Mouse (Mus musculus) right cerebral cortex, postnatal 10 days (tissue): Measurements from ENCODE around the gene Nfyc.
A peak's percentile ranks its signal among the peaks of the same experiment; 100 is the strongest.

Experiments
- DNase-seq, 2 experiments: peaks; one replicate each; pipeline ENCODE4 v3.0.0; 2021; ENCODE audit warnings: low spot score in 2 of 2

The Nfyc gene

DNA sequence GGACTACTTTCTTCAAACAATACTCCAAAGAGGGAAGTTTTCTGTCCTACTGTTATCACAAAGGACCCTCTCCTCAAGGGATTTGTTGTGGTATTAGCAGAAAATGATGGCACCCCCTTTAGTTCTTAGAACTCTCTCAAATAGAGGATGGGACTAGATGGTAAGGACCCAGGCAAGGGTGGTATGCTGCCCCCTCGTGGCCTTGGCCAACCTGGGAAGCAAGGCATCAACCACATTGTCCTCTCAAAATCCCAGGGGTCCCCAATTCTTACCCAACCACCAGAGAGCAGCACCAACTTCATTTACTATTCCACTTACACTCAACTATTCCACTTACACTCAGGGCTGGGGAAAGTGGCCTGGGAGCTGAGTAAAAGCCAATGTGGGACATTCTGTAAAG is 76.1 kb downstream of the Nfyc start:
- DNase-seq: peak; percentile 68 to 84

DNA sequence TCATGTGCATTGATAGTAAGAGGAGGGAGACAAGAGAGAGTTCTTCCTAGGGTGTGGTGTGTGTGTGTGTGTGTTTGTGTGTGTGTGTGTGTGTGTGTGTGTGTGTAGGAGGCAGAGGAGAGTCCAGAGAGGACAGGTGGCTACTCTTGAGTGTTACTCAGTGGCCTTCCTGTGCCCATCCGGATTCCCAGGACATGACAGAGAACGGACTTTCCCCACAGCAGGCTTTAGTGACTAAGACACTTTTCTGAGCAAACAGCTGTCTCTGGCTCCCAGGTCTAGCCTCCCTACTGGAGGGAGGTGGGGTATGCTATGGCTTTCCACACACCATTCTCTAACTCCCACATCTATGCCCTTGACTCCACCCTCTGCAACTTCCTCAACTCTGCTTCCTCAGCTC is 81.8 kb downstream of the Nfyc start:
- DNase-seq: no peak

DNA sequence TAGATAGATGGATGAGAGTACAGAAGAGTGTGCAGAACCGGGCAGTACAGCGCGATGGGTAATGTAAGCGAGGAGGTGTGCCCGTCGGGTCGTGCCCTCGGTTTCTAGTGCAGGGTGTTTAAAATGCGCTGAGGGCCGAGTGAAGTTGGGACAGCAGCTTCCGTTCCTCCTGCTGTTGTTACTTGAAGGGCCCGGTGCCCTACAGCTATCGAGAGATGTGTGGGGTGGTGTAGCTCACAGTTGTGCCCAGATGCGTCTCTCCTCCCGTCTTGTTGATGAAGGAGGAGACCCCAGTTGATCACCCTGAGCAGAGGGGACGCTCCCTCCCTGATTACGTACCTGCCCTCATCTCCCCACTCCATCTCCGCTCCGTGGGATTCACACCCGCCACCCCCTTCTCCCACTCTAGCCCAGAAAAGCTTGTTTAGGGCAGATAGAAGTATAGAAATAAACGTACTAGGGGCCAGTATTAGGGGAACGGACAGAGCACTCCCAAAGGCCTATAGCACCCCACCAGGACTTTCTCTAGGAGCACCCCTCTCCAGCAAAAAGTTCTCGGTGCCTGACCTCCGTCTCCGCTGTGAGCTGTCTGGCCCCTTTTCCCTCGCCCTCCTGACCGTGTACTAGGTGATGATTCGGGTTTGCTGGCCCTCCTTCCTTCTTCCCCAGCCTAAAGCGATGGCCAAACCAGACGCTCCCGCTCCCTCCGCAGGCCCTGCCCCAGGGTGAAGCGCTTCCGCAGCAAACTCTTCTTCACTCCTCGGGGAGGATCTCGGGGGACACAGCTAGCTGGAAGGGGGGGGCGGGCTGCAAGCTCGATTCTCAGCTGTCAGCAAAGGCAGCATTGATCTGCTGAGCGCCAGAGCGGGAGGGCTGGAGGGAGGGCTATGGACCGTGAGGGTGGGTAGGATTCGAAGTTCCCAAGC is 83.2 kb downstream of the Nfyc start, which contains the start of gene Kcnq4:
Gene Kcnq4 (minus strand): TSS at position 672 of the 926 bp plus-strand sequence.
- DNase-seq: no peak

DNA sequence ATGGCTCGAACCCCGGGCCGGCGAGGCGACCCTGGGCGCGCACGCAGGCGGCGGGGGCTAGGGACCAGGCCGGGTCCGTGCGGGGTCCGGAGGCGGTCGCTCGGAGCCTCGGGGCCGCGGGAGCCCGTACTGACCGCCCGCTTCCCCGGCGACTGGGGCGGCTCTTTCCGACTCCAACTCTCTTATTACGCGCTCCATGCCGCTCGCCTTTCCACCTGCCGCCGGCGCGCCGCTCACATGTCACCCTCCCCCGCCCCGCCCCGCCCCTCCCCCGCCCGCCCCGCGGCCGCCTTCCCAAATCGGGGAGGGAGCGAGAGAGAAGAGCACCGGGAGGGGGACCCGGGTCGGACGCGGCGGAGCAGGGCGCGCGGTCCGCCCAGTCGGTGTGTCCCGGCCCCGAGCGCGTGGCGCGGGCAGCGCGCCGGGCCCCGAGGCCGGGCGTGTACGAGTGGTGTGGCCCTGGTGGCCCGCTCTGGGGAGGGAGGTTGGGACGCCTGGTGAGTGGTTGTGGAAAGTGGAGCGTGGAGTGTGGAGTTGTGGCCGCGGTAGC is 84.1 kb downstream of the Nfyc start:
- DNase-seq: peak in 1 of 2 experiments; percentile 36

DNA sequence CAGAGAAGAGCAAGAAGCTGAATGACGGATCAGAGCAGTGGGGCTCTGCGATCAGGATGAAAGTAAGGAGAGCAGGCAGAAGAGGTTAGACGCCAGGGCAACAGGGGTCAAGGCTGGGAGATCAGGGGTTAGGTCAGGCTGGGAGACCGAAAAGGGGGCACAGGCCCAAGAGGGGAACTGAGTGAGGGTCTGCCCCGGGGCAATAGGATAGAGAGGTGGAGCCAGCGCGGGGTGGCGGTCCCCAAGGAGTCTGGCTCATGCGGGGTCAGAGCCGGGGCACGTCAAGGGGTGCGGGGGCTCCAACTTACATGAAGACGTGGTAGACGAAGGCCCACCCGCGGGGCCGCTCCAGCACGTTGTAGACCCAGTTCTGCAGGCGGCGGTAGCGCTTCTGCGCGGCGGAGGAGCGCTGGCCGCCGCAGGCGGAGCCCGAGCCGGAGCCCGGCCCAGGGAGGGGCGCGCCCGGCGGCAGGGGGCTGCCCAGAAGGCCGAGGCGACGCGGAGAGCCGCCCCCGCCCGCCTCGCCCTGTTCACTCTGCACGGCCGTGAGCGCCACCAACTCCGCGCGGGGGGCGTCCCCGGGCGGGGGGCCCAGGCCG is 84.7 kb downstream of the Nfyc start:
- peak; percentile 40 to 42 for DNase-seq

DNA sequence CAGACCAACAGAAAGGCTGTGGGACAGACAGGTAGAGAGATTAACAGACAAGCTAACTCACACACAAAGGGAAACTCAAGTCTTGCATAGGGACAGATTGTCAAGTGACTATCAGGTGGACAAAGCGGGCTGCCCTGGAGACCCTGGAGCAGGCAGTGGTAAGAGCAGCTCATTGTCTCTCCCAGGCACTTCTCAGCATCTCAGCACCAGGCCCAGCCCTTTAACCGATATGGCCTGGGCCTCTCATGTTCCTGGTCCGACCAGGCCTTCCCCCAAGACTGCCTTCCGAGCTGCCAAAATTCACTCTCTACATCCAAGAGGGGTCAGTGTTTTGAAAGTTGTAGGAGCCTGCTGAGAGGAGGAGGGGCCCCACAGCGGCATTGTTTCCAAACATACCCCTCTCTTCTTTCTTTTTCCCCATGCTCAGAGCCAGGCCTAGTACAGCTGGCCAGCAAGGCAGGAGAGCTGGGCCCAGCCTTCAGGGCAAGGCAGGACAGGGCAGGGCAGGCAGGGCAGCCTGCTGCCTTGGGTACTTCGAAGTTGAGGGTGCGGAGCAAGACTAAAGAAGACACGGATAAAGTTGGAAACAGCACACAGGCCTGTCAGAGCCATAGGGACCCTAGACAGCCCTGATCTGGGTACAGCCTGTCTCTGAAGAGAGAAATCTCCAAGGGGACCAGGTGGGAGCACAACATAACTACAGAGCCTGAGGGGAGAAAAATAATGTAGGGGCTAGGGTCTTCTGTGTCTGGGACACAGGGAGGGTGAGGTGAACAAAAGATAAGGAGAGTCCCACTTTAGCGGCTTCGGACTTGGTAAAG is 85.4 kb downstream of the Nfyc start:
- peak in 1 of 2 experiments; percentile 29 for DNase-seq

DNA sequence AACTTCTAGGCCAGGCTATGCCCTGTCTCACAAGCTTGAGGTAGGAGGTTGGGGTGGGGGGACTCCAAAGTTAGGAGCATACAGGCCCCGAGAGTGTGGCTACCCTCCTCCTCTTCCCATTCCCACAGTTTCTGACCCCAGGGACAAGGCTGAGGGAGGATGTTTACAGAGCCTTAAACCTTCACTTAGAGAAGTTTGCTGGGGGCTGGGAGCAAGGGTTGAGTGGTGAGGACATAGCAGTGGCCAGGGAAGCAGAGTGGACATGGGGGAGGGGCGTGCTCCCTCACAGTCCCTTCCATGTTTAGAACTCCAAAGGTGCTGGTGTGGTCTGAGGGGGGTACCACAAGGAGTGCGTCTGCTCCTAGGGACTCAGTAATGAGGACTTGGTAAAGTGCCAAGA is 87.7 kb downstream of the Nfyc start:
- DNase-seq: no peak

DNA sequence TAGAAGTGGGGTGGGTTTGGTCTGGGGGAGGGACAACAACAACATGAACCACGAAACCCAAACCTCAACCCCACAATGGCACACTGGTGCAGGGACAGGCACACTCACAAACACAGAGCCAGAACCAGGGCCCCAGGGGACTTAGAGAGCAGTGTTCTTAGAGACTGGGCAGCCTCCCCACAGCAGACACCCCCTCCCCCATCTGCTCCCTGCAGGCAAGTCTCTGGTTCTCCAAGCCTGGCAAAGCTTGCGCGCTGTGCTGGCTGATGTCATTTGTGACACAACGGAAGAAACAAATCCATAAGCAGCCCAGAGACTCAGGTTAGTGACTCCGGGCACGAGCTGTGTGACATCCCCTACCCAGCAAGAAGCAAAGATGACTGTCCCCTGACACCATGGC is 90.1 kb downstream of the Nfyc start:
- DNase-seq: peak; percentile 46 to 67

DNA sequence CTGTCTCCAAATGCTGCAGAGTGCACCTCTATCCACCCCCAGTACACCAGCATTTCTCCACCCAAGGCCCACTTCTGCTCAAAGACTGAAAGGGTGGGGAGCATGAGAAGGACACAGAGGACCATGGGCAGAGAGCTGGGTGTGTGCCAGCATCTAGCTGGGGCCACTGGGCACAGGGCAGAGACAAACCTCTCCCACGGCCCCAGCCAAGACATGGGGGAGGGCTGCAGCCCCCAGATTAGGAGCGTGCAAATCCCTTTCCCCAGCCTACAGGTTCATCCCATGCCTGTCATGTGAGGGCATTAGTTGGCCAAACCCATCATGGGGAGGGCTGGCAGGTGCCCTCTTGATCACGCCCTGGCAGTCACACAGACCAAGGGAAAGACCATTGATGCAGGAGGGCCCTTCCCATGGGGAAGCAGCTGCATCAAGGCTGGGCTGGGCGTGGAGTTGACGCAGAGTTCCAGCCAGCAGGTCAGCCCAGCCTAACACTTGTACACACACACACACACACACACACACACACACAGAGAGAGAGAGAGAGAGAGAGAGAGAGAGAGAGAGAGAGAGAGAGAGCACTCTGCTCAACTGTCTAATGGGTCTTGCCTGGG is 97.3 kb downstream of the Nfyc start:
- no peak for DNase-seq

DNA sequence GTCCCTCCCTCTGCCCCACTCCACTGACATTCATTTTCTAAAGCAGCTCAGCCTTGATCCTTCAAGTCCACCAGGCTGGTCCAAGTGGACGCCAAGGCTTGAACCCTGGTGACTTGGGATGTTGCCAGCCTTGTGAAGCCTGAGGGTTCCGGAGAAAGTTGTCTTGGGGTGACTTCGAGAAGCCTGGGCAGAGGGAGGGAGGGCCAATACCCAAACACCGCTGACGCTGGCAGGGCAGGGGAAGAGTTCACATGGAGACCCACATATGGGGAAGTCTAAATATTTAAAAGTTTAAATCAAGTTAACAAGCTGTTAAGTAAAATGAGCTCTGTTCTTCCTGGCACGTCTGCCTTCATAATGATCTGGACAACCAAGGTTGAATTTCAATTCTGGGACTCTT is 98.6 kb downstream of the Nfyc start:
- DNase-seq: no peak

DNA sequence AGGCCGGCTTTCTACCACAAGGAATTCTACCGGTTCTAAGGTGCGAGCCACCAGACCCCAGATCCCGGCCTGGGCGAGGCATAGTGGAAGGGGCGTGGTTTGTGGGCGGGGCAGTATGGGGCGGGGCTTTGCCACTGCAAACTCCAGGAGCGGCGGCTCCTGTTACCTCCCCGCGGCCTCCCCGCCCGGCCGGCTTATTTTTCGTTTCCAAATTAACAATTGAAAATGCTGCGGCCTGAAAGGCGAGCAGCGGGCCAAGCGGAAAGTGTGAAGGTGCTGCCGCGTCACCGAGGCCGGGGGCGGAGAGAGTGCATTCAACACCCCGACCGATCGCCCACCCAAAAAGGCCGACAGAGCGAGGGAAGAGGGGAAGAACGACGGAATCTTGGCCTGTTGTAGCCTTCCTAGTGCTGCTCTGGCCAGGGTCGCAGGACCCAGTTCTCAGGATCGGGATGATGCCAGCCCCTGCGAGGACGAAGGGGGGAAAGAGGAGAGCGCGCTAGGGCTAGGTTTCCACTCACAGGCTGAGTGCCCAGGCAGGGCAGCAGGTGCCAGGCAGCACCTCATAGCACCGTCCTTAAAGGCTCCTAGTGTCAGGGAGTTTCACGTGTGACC is 100.2 kb downstream of the Nfyc start:
- DNase-seq: no peak

DNA sequence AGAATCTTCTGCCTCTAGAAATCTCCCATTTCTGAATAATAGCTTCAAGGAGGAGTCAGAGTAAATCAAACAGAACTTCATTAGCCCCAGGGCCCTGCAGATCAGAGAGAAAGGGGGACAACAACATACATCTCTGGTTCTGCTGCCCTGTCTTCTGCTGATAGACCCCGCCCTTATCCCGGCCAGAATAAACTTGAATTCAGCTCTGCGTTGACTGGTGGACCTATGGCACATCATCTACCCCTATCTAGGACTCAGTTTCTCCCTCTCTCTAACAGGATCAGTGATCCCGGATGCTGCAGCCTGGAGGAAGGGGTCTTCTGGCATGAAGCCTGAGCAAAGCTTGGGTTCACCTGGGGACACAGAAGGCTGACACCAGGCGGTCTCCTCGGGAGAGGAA is 100.8 kb downstream of the Nfyc start:
- no peak for DNase-seq

DNA sequence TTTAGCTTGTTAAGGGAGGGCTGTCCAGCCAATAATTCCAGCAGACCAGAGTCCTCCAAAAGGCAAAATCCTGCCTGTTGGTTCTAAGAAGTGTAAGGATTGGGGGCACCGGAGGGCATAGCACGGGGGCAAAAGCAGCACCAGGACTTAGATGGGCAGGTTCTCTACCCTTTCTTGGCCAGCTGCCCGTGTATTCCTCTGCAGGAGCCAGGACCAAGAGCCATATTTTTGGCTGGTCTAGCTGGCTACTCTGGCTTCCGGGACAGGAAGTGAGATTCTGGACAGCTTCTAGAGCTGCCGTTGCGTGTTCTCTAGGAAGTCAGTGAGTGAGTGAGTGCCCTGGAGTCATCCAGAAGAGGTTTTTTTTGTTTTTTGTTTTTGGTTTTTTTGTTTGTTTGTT is 101.2 kb downstream of the Nfyc start:
- DNase-seq: no peak

DNA sequence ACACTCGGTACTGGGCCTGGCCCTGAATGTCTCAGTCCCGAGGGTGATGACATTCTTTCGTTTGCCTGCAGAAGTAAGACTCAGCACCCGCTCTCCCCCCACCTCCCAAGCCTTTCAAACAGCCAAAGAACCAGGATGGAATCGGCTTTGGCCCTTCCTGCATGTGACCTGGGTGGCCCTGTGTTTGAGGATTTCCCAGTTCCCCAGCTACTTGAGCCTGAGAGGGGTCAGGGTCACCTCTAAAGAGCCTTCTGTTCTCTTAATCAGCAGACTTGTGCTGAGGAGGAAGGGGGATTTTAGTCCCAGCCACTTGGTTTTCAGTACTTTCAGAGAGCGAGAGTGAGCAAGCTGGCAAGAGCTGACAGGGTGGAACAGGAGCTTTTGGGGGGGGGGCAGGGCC is 101.9 kb downstream of the Nfyc start:
- DNase-seq: no peak

DNA sequence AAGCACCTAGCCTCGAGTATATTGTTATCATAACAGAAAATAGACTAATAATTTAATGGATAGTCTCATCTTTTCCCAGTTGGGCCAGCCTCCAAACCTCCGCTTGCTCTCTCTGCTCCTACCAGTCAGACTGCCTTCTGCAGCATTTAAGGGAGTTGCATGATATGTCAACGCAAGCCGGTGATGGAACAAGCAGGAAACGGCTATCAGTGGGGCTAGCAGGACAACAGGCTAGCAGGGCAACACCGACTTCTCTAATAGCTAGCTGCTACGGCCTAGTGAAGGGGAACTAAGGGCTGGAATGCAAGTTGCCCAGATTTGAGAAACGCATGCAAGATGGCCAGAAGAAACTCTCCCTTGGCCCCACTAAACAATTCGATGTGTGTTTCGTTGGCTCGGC is 103.5 kb downstream of the Nfyc start:
- DNase-seq: no peak

DNA sequence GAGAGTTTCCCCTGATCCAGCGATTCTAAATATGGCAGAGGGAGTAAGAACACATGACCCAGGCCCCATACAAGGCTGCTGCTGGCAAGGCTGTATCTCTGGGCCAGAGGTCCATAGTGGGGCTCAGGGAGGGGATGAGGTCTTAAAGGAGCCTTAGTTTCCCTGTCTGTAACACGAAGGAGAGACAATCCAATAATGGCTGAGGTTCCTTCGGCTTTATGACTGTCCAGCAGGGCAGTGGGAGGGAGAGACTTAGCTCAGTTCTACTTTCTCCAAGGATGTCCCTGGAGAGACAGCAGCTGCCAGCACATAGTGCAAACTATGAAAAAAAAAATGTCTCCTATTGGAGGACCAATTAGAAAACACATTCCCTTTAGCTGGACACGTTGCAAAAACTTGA is 105.2 kb downstream of the Nfyc start:
- no peak for DNase-seq

DNA sequence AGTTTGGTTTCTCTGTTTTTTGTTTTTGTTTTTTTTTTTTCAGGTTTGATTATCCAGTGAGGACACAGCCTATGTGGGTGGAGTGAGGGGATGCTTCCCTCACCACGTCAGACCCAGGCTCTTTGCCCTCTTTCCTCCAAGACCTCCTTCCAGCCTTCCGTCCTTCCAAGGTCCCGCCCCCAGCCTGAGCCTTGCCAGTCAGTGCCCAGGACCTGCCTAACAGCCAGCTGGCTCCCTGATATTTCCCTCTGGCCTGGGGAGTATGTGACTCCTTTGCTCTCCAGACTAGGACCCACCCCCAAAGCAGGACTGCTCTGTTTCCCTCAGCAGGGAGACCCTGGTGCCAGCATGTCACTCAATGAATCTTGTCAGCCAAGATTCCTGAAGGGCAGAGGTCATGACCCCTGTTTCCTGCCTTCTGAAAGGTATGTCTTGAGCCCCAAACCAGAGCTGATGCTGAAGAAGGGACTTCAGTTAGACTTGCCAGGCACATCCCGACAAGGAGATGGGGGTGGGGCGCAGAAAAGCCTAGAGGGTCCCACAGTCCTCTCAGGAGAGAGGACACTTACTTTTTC is 105.8 kb downstream of the Nfyc start:
- no peak for DNase-seq

DNA sequence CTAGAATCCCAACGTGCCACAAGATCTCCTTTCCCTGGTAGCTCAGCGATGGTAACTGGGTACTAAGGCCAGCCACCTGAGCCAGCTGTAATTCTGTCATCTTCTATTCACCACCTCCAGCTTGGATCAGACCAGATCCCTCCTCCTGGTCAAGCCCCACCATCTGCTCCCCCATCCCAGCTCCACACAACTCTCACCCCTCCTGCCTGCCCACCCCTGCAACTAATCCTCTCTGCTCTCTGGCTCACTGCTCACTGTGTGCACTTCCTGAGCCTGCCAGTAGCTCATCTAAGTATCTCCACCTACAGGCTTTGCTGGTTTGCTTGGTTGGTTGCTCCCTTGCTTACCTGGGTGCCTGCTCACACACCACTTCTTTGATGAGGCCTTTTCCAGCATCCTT is 109.8 kb downstream of the Nfyc start:
- DNase-seq: no peak

DNA sequence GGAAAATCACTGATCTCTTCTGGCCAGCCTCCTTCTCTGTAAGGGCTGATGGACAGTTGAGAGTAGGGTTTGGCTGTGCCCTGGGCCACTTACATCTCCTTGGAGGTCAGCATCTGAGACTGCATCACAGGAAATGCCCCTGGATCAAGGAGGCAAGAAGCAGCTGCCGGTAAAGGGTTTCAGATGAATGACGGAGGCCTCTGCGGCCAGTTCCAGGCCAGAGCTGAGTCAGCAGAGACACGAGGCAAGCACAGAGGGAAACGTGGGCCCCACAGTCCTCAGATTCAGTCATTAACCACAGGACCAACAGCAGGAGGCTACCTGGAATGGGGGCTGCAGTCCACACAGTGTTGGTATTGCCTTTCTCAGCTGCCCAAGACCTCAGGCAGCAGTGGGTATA is 112.2 kb downstream of the Nfyc start:
- DNase-seq: no peak

DNA sequence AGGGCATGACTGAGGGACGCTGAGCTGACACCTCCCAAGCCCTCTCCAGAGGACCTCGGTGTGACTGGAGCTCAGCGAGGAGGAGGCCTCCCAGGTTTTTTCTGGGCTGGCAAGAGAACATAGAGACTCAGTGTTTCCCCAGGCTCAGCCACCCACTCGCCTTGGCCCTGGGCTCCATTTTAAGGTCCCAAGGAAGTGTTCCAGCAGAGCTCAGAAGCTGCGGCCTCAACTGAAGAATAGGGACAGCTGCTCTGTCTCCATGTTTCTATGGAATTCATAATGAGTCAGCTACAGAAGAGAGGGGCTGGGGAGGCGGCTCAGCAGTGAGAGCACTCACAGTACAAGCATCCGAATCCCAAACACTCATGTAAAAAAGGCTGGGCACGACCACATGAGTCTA is 113.8 kb downstream of the Nfyc start:
- DNase-seq: peak; percentile 69 to 70

DNA sequence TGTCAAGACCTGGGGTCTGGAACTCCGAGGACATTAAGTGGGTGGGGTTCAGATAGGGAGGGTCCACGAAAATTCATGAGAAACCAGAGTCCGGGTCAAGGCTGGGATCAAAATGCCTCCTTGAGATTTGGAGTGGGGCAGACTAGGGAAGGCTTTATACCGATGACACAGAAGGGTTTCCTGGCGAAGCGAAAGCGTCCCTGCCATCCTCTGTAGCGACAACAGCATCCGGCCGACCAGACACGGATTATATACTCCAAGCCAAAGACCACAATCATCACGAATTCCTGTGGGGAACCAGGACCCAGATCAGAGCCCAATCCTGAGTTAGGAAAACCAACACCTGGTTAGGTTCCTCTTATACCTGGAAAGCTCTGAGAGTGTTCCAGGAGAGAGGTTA is 114.6 kb downstream of the Nfyc start:
- DNase-seq: no peak
